Mouse (Mus musculus) G1E (cell line): ENCODE results near the gene Sept10.

Source experiments
- CTCF ChIP-seq: IDR thresholded peaks from 2 replicates; pipeline ENCODE4 v1.5.1; 2012; ENCODE audit warnings: low read depth, low read length, inconsistent platforms, mixed read lengths
- GATA1 ChIP-seq: IDR thresholded peaks from 2 replicates; pipeline ENCODE4 v1.6.1; 2012; ENCODE audit warnings: borderline replicate concordance, low read length, inconsistent platforms, mixed read lengths
- POLR2AphosphoS5 ChIP-seq: IDR thresholded peaks from 2 replicates; pipeline ENCODE4 v1.6.1; 2012; ENCODE audit warnings: low read depth, low read length, inconsistent platforms; ENCODE audit not compliant: insufficient replicate concordance
- TAL1 ChIP-seq: conservative IDR thresholded peaks from 2 replicates; pipeline ENCODE4 v1.6.1; 2012; ENCODE audit warnings: low read depth, low read length, inconsistent platforms, mixed read lengths

DNA sequence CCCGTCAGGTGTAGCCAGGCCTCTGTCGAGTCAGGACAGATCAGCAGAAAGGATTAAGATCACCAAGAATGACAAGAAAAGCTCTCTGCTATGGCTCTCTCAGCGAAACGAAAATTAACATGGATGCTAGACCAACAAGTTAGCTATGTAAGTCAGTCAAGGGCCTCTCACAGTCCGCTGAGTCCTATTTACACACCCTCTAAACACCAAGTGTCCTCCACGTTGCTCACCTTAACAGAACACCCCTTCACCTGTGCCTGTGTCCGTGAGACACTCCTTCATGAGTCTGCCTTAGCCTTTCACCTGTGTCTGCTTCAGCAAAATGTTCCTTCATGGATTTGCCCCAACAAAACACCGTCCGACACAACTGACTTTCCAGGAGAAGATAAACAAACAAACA is 108.3 kb downstream of the Sept10 start:
- TF ChIP-seq CTCF (no peak), TAL1 (no peak), GATA1 (no peak), POLR2AphosphoS5 (no peak)
